Mouse (Mus musculus): ENCODE measurements at regions not wholly inside any gene's neighbourhood (a gene's known extent, or its start where the extent isn't known, plus 50 kb on each side); places are given as distances from the start of the nearest gene placed in this dataset.

GRCm38 (mm10) chr9:122592820-122593615, 154.1 kb upstream of the Topaz1 start:
- DNase-seq = no peak
- no peaks in the 10 kb centered on the region for H3K36me3 ChIP-seq (ENCODE audit: control insufficient read depth, insufficient read depth, low read length)
- no peak for TF ChIP-seq CTCF (conservative IDR thresholded peaks at IDR 0.05; ENCODE audit: insufficient read depth, insufficient read length, low read depth, low read length)
- TF ChIP-seq POLR2A (IDR thresholded peaks at IDR 0.05; ENCODE audit: low read depth, low read length) = no peak
- no peaks in the 10 kb centered on the region for H3K27me3 ChIP-seq (replicated peaks; ENCODE audit: control insufficient read depth, insufficient read depth, low read length)
- 20% methylated on average over 7 of the region's 7 CpGs for WGBS
- no peak overlapping the region for H3K27ac ChIP-seq (ENCODE audit: insufficient read depth, low read depth, low read length)
- H3K4me3 ChIP-seq (ENCODE audit: insufficient read depth, low read depth, low read length) = no peak overlapping the region
- H3K4me1 ChIP-seq (ENCODE audit: control insufficient read depth, insufficient read depth, low read length) = no peaks in the 10 kb centered on the region

- Histone ChIP-seq H3K4me1 (ENCODE audit: control insufficient read depth, insufficient read depth, low read length) (no peaks in the 10 kb centered on the region), H3K27me3 (replicated peaks; ENCODE audit: control insufficient read depth, insufficient read depth, low read length) (no peaks in the 10 kb centered on the region), H3K4me3 (ENCODE audit: insufficient read depth, low read depth, low read length) (no peak overlapping the region), H3K36me3 (ENCODE audit: control insufficient read depth, insufficient read depth, low read length) (no peaks in the 10 kb centered on the region), H3K27ac (ENCODE audit: insufficient read depth, low read depth, low read length) (no peak overlapping the region)
- TF ChIP-seq POLR2A (IDR thresholded peaks at IDR 0.05; ENCODE audit: low read depth, low read length) (no peak), CTCF (conservative IDR thresholded peaks at IDR 0.05; ENCODE audit: insufficient read depth, insufficient read length, low read depth, low read length) (no peak)
- 2% methylated on average over 30 of the region's 31 CpGs for WGBS
- DNase-seq = no peak
Observed at GRCm38 (mm10) chr9:122595120-122595943, 151.8 kb upstream of the Topaz1 start.

- no peak for DNase-seq
- Histone ChIP-seq H3K27me3 (replicated peaks; ENCODE audit: control insufficient read depth, insufficient read depth, low read length) (no peaks in the 10 kb centered on the region), H3K4me1 (ENCODE audit: control insufficient read depth, insufficient read depth, low read length) (no peaks in the 10 kb centered on the region), H3K36me3 (ENCODE audit: control insufficient read depth, insufficient read depth, low read length) (no peaks in the 10 kb centered on the region), H3K4me3 (ENCODE audit: insufficient read depth, low read depth, low read length) (no peak overlapping the region), H3K27ac (ENCODE audit: insufficient read depth, low read depth, low read length) (no peak overlapping the region)
- TF ChIP-seq POLR2A (IDR thresholded peaks at IDR 0.05; ENCODE audit: low read depth, low read length) (no peak), CTCF (conservative IDR thresholded peaks at IDR 0.05; ENCODE audit: insufficient read depth, insufficient read length, low read depth, low read length) (no peak)
- WGBS = 74% methylated on average over 2 of the region's 2 CpGs
Observed at GRCm38 (mm10) chr9:122603106-122603505, 144.0 kb upstream of the Topaz1 start.

GRCm38 (mm10) chr9:122609616-122610015, 137.5 kb upstream of the Topaz1 start:
- no peak for TF ChIP-seq POLR2A (IDR thresholded peaks at IDR 0.05; ENCODE audit: low read depth, low read length)
- TF ChIP-seq CTCF (conservative IDR thresholded peaks at IDR 0.05; ENCODE audit: insufficient read depth, insufficient read length, low read depth, low read length) = no peak
- H3K4me1 ChIP-seq (ENCODE audit: control insufficient read depth, insufficient read depth, low read length) = no peaks in the 10 kb centered on the region
- no peaks in the 10 kb centered on the region for H3K36me3 ChIP-seq (ENCODE audit: control insufficient read depth, insufficient read depth, low read length)
- H3K27ac ChIP-seq (ENCODE audit: insufficient read depth, low read depth, low read length) = no peak overlapping the region
- H3K4me3 ChIP-seq (ENCODE audit: insufficient read depth, low read depth, low read length) = no peak overlapping the region
- 87% methylated on average over 5 of the region's 5 CpGs for WGBS
- DNase-seq = no peak
- H3K27me3 ChIP-seq (replicated peaks; ENCODE audit: control insufficient read depth, insufficient read depth, low read length) = no peaks in the 10 kb centered on the region

GRCm38 (mm10) chr9:122610918-122611317, 136.2 kb upstream of the Topaz1 start:
- WGBS = 88% methylated on average over 10 of the region's 10 CpGs
- TF ChIP-seq CTCF (conservative IDR thresholded peaks at IDR 0.05; ENCODE audit: insufficient read depth, insufficient read length, low read depth, low read length) (no peak), POLR2A (IDR thresholded peaks at IDR 0.05; ENCODE audit: low read depth, low read length) (no peak)
- no peak overlapping the region for H3K4me3 ChIP-seq (ENCODE audit: insufficient read depth, low read depth, low read length)

GRCm38 (mm10) chr9:122614579-122615252, 132.4 kb upstream of the Topaz1 start:
- WGBS = 29% methylated on average over 5 of the region's 5 CpGs
- no peaks in the 10 kb centered on the region for H3K27me3 ChIP-seq (replicated peaks; ENCODE audit: control insufficient read depth, insufficient read depth, low read length)
- H3K4me1 ChIP-seq (ENCODE audit: control insufficient read depth, insufficient read depth, low read length) = no peaks in the 10 kb centered on the region
- H3K27ac ChIP-seq (ENCODE audit: insufficient read depth, low read depth, low read length) = no peak overlapping the region
- TF ChIP-seq POLR2A (IDR thresholded peaks at IDR 0.05; ENCODE audit: low read depth, low read length) (no peak), CTCF (conservative IDR thresholded peaks at IDR 0.05; ENCODE audit: insufficient read depth, insufficient read length, low read depth, low read length) (no peak)
- no peaks in the 10 kb centered on the region for H3K36me3 ChIP-seq (ENCODE audit: control insufficient read depth, insufficient read depth, low read length)
- no peak for DNase-seq
- H3K4me3 ChIP-seq (ENCODE audit: insufficient read depth, low read depth, low read length) = no peak overlapping the region

More at GRCm38 (mm10) chr9:122610918-122611317, 136.2 kb upstream of the Topaz1 start:
- DNase-seq = no peak
- Histone ChIP-seq H3K27ac (ENCODE audit: insufficient read depth, low read depth, low read length) (no peak overlapping the region), H3K27me3 (replicated peaks; ENCODE audit: control insufficient read depth, insufficient read depth, low read length) (no peaks in the 10 kb centered on the region), H3K4me1 (ENCODE audit: control insufficient read depth, insufficient read depth, low read length) (no peaks in the 10 kb centered on the region), H3K36me3 (ENCODE audit: control insufficient read depth, insufficient read depth, low read length) (no peaks in the 10 kb centered on the region)

Measured in kidney, adult 2 months (tissue).